Mouse (Mus musculus) midbrain, embryonic 16.5 days (tissue): ENCODE data around the gene Cttnbp2nl. TPM values are rescaled to one million over a fixed set of nuclear protein-coding genes. Genes with fewer than 3 reads are reported as not detected.

Experiments used
- ATAC-seq: fragments of 200-750 bp; cut with Nextera tagmentation; 2 replicates; pipeline ENCODE4 v1.8.0; 2017; ENCODE audit warnings: moderate TSS enrichment
- H3K27ac ChIP-seq: fragments of 300-500 bp; sonication (generic); 2 replicates; pipeline ENCODE4 v1.5.1; 2014; ENCODE audit warnings: mild to moderate bottlenecking, low read length, mixed read lengths
- H3K27me3 ChIP-seq: fragments of 300-500 bp; sonication (generic); 2 replicates; pipeline ENCODE4 v1.6.1; 2014; ENCODE audit warnings: low read depth, low read length, mixed read lengths; ENCODE audit not compliant: control insufficient read depth, insufficient read depth
- H3K36me3 ChIP-seq: fragments of 300-500 bp; sonication (generic); 2 replicates; pipeline ENCODE4 v1.6.1; 2014; ENCODE audit warnings: mild to moderate bottlenecking, low read length, moderate library complexity, mixed read lengths; ENCODE audit not compliant: control insufficient read depth, insufficient read depth
- H3K4me1 ChIP-seq: fragments of 300-500 bp; sonication (generic); 2 replicates; pipeline ENCODE4 v1.6.1; 2014; ENCODE audit warnings: mild to moderate bottlenecking, low read length, mixed read lengths; ENCODE audit not compliant: control insufficient read depth, insufficient read depth
- H3K4me2 ChIP-seq: fragments of 300-500 bp; sonication (generic); 2 replicates; pipeline ENCODE4 v1.6.1; 2014; ENCODE audit warnings: mild to moderate bottlenecking, low read length, mixed read lengths
- H3K4me3 ChIP-seq: fragments of 300-500 bp; sonication (generic); 2 replicates; pipeline ENCODE4 v1.5.1; 2014; ENCODE audit warnings: low read depth, mild to moderate bottlenecking, low read length, moderate library complexity, mixed read lengths
- H3K9ac ChIP-seq: fragments of 300-500 bp; sonication (generic); 2 replicates; pipeline ENCODE4 v1.6.1; 2014; ENCODE audit warnings: low read depth, low read length, mixed read lengths
- H3K9me3 ChIP-seq: fragments of 300-500 bp; sonication (generic); replicated peaks from 2 replicates; pipeline ENCODE4 v1.6.1; 2014; ENCODE audit warnings: mild to moderate bottlenecking, low read length, mixed read lengths; ENCODE audit not compliant: control insufficient read depth, poor library complexity, severe bottlenecking
- whole genome bisulfite sequencing: fragments of 180-500 bp; shearing (Covaris S2); extraction: QIAGEN DNeasy Blood & Tissue Kit; methylation state at CpG from one replicate; pipeline ENCODE4 v1.1.7; 2014; 5-methylcytosine and 5-hydroxymethylcytosine counted together
- polyA plus RNA-seq: library from polyadenylated mRNA; unstranded; fragments of >200 nt; fragmentation: Nextera tagmentation; extraction: Ambion mirVana; gene quantifications from 2 replicates; pipeline ENCODE4 v1.2.1, GENCODE M21; 2015

Gene Cttnbp2nl
- polyA plus RNA-seq, 1 experiment from 2014 or later = 57.9 TPM

DNA sequence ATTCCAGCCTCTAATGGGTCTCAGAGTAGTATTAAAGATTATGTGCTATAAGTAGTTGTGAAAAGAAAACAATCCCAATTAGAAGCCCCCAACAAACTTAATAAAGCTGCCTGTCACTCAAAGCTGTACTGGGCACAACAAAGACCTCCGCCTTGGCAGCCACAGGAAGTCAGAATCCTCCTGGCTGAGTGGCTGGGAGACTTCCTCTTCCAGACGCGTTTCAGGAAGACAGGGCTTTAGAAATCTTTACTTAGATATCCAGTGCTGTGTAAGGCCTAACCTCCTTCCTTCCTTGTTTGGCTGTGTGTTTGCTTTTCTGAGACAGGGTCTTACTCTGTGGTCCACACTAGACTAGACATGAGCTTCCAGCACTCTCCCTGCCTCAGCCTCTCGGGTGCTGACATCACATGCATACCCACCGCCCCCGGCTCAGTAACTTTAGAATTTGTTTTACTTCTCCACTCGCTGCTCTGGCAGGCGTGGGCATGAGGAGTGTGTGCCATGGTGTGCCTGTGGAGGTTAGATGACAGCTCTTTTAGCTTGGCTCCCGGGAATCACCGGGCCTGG is 16.6 kb downstream of the Cttnbp2nl start:
- Histone ChIP-seq H3K36me3 (peaks cover 51% of the 10 kb centered on the region), H3K4me3 (no peak overlapping the region), H3K9me3 (no peaks in the 10 kb centered on the region), H3K4me1 (no peaks in the 10 kb centered on the region), H3K9ac (no peak overlapping the region), H3K27ac (0 out of 2 replicates have a peak overlapping the region, but pooled peaks have one; percentile 33), H3K27me3 (no peaks in the 10 kb centered on the region), H3K4me2 (no peak overlapping the region)
- 87% methylated on average over 10 of the region's 10 CpGs for WGBS
- no peak for ATAC-seq

GRCm38 (mm10) chr3:105023371-105024005 is 29.5 kb downstream of the Cttnbp2nl start:
- Histone ChIP-seq H3K4me2 (no peak overlapping the region), H3K27ac (no peak overlapping the region), H3K36me3 (peaks cover 6% of the 10 kb centered on the region; the same call in 1 of the 2 replicates), H3K4me3 (no peak overlapping the region), H3K4me1 (no peaks in the 10 kb centered on the region), H3K27me3 (no peaks in the 10 kb centered on the region), H3K9ac (no peak overlapping the region), H3K9me3 (no peaks in the 10 kb centered on the region)
- ATAC-seq = no peak
- WGBS = 86% methylated on average over 10 of the region's 10 CpGs

DNA sequence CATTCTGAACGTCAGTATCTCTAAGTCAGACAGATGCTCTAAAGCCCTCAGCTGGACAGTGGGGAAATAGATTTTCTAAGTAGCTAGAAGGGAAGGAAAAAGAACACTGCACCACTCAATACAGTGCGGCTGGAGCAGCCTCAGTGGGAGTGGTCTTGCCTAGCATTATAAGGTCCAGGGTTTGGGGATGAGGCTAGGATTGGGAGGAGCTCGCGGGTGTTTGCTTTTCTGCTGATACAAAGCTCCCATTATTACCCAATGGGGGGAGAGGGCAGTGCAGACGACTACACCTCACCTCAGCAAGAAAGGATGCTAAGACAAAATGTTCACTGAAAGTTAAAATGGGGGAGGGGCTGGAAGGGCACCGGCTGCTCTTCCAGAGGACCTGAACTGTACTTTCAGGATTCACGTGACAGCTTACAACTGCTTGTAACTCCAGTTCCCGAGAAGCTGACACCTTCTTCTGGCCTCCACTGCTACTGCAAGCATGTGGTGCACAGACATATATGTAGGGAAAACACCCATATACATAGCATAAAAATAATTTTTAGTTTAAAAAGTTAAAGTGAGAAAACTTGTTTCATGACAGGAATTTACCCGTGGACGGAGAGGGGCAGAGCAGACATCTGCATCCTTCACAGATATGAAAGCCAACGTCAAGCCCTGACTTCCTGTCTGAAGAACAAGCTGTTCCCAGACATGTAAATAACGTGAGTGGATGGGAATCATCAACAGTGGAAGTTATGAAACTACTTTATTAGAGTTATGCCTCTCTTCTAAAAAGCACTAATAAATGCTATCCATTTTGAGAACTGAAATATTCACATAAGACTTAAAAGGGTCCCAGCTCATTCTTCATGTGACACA is 32.9 kb downstream of the Cttnbp2nl start:
- H3K36me3 ChIP-seq = no peaks in the 10 kb centered on the region
- H3K27ac ChIP-seq = 0 out of 2 replicates have a peak overlapping the region, but pooled peaks have one; percentile 5
- no peaks in the 10 kb centered on the region for H3K9me3 ChIP-seq
- no peak overlapping the region for H3K9ac ChIP-seq
- 64% methylated on average over 12 of the region's 12 CpGs for WGBS
- no peak overlapping the region for H3K4me3 ChIP-seq
- no peak overlapping the region for H3K4me2 ChIP-seq
- no peak for ATAC-seq
- H3K4me1 ChIP-seq = no peaks in the 10 kb centered on the region
- no peaks in the 10 kb centered on the region for H3K27me3 ChIP-seq

DNA sequence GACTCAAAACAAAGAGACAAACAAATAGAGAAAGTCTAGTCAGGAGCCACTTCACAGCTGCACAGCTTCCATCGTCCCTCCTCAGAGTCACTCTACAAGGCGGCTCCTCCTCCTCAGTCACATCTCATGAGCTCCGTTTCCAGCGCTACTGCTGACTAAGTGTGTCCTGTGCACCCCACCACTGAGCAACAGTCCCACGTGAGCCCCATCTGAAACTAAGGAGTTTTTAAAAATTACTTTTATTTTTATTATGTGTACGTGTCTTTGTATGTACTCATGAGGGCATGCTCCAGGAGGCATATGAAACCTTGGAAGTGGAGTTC is 34.2 kb downstream of the Cttnbp2nl start:
- Histone ChIP-seq H3K9ac (no peak overlapping the region), H3K27me3 (no peaks in the 10 kb centered on the region), H3K4me1 (no peaks in the 10 kb centered on the region), H3K27ac (no peak overlapping the region), H3K9me3 (no peaks in the 10 kb centered on the region), H3K4me3 (no peak overlapping the region), H3K36me3 (no peaks in the 10 kb centered on the region), H3K4me2 (no peak overlapping the region)
- WGBS = 92% methylated on average over 6 of the region's 6 CpGs
- ATAC-seq = no peak

DNA sequence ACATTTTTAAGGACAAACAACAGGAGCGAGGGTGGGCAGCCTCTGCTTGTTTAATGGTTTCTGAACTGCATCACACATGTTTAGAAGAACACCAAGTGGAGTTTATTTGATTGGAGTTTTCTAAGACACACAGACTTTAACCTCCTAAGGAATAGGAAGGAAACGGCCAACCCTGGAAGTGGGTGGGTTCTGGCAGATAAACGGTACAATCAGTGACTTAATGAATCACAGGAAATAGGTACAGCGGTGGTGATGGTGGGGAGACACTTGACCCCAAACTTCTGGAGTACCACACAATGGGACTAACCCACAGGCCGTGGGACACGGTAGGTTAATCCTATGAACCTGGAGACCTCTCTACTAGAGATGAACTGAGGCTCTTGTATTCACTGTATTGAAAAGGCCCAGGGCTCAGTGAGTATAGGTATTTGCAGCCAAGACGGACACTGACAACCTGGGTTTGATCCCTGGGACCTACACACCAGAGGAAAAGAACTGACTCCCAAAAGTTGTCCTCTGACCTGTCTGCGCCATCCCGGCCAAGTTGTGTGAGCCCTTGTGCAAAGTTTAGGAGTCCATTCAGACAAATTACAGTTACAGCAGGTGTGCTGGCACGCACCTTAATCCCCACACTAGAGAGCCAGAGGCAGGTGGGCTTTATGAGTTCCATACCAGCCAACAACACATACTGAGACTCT is 34.7 kb downstream of the Cttnbp2nl start:
- Histone ChIP-seq H3K9ac (no peak overlapping the region), H3K27ac (0 out of 2 replicates have a peak overlapping the region, but pooled peaks have one; percentile 39), H3K4me1 (no peaks in the 10 kb centered on the region), H3K36me3 (no peaks in the 10 kb centered on the region), H3K4me2 (no peak overlapping the region), H3K9me3 (no peaks in the 10 kb centered on the region), H3K4me3 (no peak overlapping the region), H3K27me3 (no peaks in the 10 kb centered on the region)
- 88% methylated on average over 10 of the region's 10 CpGs for WGBS
- ATAC-seq = no peak

- Histone ChIP-seq H3K9ac (no peak overlapping the region), H3K36me3 (no peaks in the 10 kb centered on the region), H3K4me3 (no peak overlapping the region), H3K27ac (no peak overlapping the region), H3K4me2 (no peak overlapping the region), H3K9me3 (no peaks in the 10 kb centered on the region), H3K27me3 (no peaks in the 10 kb centered on the region), H3K4me1 (no peaks in the 10 kb centered on the region)
- WGBS = 89% methylated on average over 8 of the region's 8 CpGs
- no peak for ATAC-seq
These were observed 35.6 kb downstream of the Cttnbp2nl start for GRCm38 (mm10) chr3:105017314-105017713.

- Histone ChIP-seq H3K27me3 (no peaks in the 10 kb centered on the region), H3K36me3 (no peaks in the 10 kb centered on the region), H3K4me2 (no peak overlapping the region), H3K9me3 (no peaks in the 10 kb centered on the region), H3K4me3 (no peak overlapping the region), H3K4me1 (no peaks in the 10 kb centered on the region), H3K27ac (no peak overlapping the region), H3K9ac (no peak overlapping the region)
- WGBS = 83% methylated on average over 7 of the region's 7 CpGs
- ATAC-seq = no peak
These were observed 36.7 kb downstream of the Cttnbp2nl start for GRCm38 (mm10) chr3:105016204-105016603.

GRCm38 (mm10) chr3:105014908-105015307 is 38.0 kb downstream of the Cttnbp2nl start:
- Histone ChIP-seq H3K27ac (no peak overlapping the region), H3K4me2 (no peak overlapping the region), H3K36me3 (peaks cover 8% of the 10 kb centered on the region), H3K4me3 (no peak overlapping the region), H3K9me3 (no peaks in the 10 kb centered on the region), H3K9ac (no peak overlapping the region), H3K27me3 (no peaks in the 10 kb centered on the region), H3K4me1 (no peaks in the 10 kb centered on the region)
- no peak for ATAC-seq
- whole genome bisulfite sequencing = 84% methylated on average over 2 of the region's 2 CpGs
